Mouse (Mus musculus): ENCODE results near the gene Zbtb42. TPM values are rescaled to one million over a fixed set of nuclear protein-coding genes. Genes with fewer than 3 reads are reported as not detected.

The Zbtb42 gene
- polyA plus RNA-seq, 1 experiment from 2014 or later, result 2.8 TPM

DNA sequence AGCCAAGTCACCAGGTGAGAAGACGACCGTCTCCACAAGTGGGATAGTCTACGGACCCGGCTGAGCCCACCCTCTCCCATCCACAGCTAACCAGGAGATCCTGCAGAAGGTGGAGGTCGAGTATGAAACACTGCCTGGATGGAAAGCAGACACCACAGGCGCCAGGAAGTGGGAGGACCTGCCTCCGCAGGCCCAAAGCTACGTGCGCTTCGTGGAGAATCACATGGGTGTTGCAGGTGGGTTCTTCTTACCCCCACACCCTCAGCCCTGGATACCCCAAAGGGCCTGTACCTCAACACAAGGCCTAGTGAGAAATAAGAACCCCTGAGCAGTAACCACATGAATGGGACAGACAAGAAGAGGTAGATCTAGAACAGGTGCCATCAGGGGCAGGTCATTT lies 39.1 kb upstream of the Zbtb42 start:
- Histone ChIP-seq H3K4me1 (ENCODE audit: control insufficient read depth, insufficient read depth, low read length) (peaks cover 3% of the 10 kb centered on the region; the same call in 1 of the 2 replicates), H3K4me2 (no peak overlapping the region), H3K27ac (ENCODE audit: low read depth, low read length) (no peak overlapping the region), H3K27me3 (ENCODE audit: control insufficient read depth, insufficient read depth, low read length) (no peaks in the 10 kb centered on the region), H3K36me3 (ENCODE audit: control insufficient read depth, insufficient read depth, low read length) (no peaks in the 10 kb centered on the region; the same call in 1 of the 2 replicates), H3K9me3 (replicated peaks; ENCODE audit: control insufficient read depth, low read length) (no peaks in the 10 kb centered on the region), H3K4me3 (ENCODE audit: low read depth, low read length) (no peak overlapping the region), H3K9ac (ENCODE audit: low read depth, low read length) (no peak overlapping the region)
- ATAC-seq (replicated peaks; ENCODE audit: insufficient number of reproducible peaks, low FRiP score, low TSS enrichment), result no peak
- WGBS (ENCODE audit: insufficient replicate concordance), result 83% methylated on average over 10 of the region's 10 CpGs

DNA sequence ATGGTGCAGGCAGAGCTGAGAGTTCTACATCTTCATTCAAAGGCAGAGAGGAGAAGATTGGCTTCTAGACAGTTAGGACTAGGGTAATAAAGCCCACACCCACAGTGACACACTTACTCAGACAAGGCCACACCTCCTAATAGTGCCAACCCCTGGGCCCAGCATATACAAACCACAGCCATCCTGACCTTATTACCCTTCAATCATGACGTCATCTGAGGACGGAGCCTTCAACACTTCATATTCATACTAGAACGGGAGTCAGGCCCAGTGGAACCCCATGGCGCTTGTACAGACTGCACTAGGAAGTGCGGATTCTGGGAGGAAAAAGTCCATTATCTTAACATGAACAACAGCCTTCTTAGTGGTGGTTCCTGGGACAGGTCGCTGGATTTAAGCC lies 35.5 kb upstream of the Zbtb42 start:
- H3K4me2 ChIP-seq, result no peak overlapping the region
- ATAC-seq (replicated peaks; ENCODE audit: insufficient number of reproducible peaks, low FRiP score, low TSS enrichment), result no peak
- no peaks in the 10 kb centered on the region for H3K27me3 ChIP-seq (ENCODE audit: control insufficient read depth, insufficient read depth, low read length)
- H3K9me3 ChIP-seq (replicated peaks; ENCODE audit: control insufficient read depth, low read length), result no peaks in the 10 kb centered on the region
- 88% methylated on average over 6 of the region's 6 CpGs for WGBS (ENCODE audit: insufficient replicate concordance)
- no peak overlapping the region for H3K4me3 ChIP-seq (ENCODE audit: low read depth, low read length)
- H3K27ac ChIP-seq (ENCODE audit: low read depth, low read length), result no peak overlapping the region
- H3K36me3 ChIP-seq (ENCODE audit: control insufficient read depth, insufficient read depth, low read length), result peaks cover 3% of the 10 kb centered on the region
- peaks cover 18% of the 10 kb centered on the region for H3K4me1 ChIP-seq (ENCODE audit: control insufficient read depth, insufficient read depth, low read length)
- no peak overlapping the region for H3K9ac ChIP-seq (ENCODE audit: low read depth, low read length)

DNA sequence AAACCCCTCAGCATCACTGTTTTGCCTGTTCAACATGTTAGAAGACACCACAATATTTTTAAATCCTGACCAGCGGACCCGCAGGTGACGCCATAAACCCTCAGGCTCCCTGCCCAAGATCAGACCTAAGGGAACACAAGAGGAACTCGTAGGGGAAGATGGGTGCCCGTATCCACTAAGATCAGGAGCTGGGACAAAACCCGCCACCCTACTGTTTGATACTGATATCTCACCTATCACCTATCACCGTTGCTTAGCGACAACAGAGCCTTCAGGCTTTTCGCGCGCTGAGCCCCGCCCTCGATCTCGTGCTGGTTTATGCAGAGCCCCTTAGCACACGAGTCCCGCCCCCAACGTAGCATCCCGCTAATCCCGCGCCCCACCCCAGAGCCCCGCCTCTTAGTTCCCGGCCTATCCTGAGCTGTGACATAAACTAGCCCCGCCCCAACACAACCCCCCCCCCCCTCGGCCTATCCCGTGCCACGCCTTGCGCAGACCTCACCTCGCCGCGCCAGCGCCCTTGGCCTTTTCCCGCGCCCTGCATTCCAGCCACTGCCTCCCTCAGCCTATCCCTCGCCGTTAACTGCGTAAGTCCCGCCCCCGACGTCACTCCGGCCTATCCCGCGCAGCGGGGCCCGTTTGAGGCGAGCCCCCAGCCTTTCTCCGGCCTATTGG lies 34.3 kb upstream of the Zbtb42 start, which contains the start of gene Siva1:
Gene Siva1, plus strand, starts transcription at position 500 of the 675 bp plus-strand sequence.
- Histone ChIP-seq H3K27ac (ENCODE audit: low read depth, low read length) (peak within 1 kb of the TSS; percentile 54), H3K4me2 (peak within 1 kb of the TSS; percentile 97)
- WGBS (ENCODE audit: insufficient replicate concordance), result 2% methylated on average over 38 of the region's 46 CpGs

GRCm38 (mm10) chr12:112644855-112645506 lies 33.6 kb upstream of the Zbtb42 start:
- Histone ChIP-seq H3K27me3 (ENCODE audit: control insufficient read depth, insufficient read depth, low read length) (no peaks in the 10 kb centered on the region), H3K9ac (ENCODE audit: low read depth, low read length) (peak overlapping the region; percentile 90), H3K4me2 (peak overlapping the region; percentile 97), H3K4me3 (ENCODE audit: low read depth, low read length) (peak overlapping the region; percentile 84), H3K4me1 (ENCODE audit: control insufficient read depth, insufficient read depth, low read length) (peaks cover 18% of the 10 kb centered on the region), H3K27ac (ENCODE audit: low read depth, low read length) (peak overlapping the region; percentile 54), H3K36me3 (ENCODE audit: control insufficient read depth, insufficient read depth, low read length) (peaks cover 4% of the 10 kb centered on the region), H3K9me3 (replicated peaks; ENCODE audit: control insufficient read depth, low read length) (no peaks in the 10 kb centered on the region)
- WGBS (ENCODE audit: insufficient replicate concordance), result under 1% methylated on average over 75 of the region's 75 CpGs
- no peak; the same call in 1 of the 2 replicates for ATAC-seq (replicated peaks; ENCODE audit: insufficient number of reproducible peaks, low FRiP score, low TSS enrichment)

More for the DNA sequence above, 34.3 kb upstream of the Zbtb42 start, which contains the start of gene Siva1:
- H3K9ac ChIP-seq (ENCODE audit: low read depth, low read length), result peak within 1 kb of the TSS; percentile 90
- peak within 1 kb of the TSS; percentile 84 for H3K4me3 ChIP-seq (ENCODE audit: low read depth, low read length)
- H3K27me3 ChIP-seq (ENCODE audit: control insufficient read depth, insufficient read depth, low read length), result no peaks in the 10 kb centered on the region
- peaks cover 4% of the 10 kb centered on the region for H3K36me3 ChIP-seq (ENCODE audit: control insufficient read depth, insufficient read depth, low read length)
- H3K9me3 ChIP-seq (replicated peaks; ENCODE audit: control insufficient read depth, low read length), result no peaks in the 10 kb centered on the region
- peaks cover 18% of the 10 kb centered on the region for H3K4me1 ChIP-seq (ENCODE audit: control insufficient read depth, insufficient read depth, low read length)
- ATAC-seq (replicated peaks; ENCODE audit: insufficient number of reproducible peaks, low FRiP score, low TSS enrichment), result peak; percentile 97

GRCm38 (mm10) chr12:112646139-112646538 lies 32.5 kb upstream of the Zbtb42 start:
- Histone ChIP-seq H3K4me3 (ENCODE audit: low read depth, low read length) (peak overlapping the region; percentile 84; the same call in 1 of the 2 replicates), H3K27ac (ENCODE audit: low read depth, low read length) (no peak overlapping the region), H3K9me3 (replicated peaks; ENCODE audit: control insufficient read depth, low read length) (no peaks in the 10 kb centered on the region), H3K9ac (ENCODE audit: low read depth, low read length) (peak overlapping the region; percentile 90), H3K36me3 (ENCODE audit: control insufficient read depth, insufficient read depth, low read length) (peaks cover 4% of the 10 kb centered on the region), H3K4me1 (ENCODE audit: control insufficient read depth, insufficient read depth, low read length) (peaks cover 18% of the 10 kb centered on the region), H3K27me3 (ENCODE audit: control insufficient read depth, insufficient read depth, low read length) (no peaks in the 10 kb centered on the region), H3K4me2 (peak overlapping the region; percentile 97)
- no peak for ATAC-seq (replicated peaks; ENCODE audit: insufficient number of reproducible peaks, low FRiP score, low TSS enrichment)
- 58% methylated on average over 6 of the region's 6 CpGs for WGBS (ENCODE audit: insufficient replicate concordance)

GRCm38 (mm10) chr12:112648081-112648480 lies 30.5 kb upstream of the Zbtb42 start:
- Histone ChIP-seq H3K9me3 (replicated peaks; ENCODE audit: control insufficient read depth, low read length) (no peaks in the 10 kb centered on the region), H3K4me1 (ENCODE audit: control insufficient read depth, insufficient read depth, low read length) (peaks cover 18% of the 10 kb centered on the region), H3K36me3 (ENCODE audit: control insufficient read depth, insufficient read depth, low read length) (peaks cover 11% of the 10 kb centered on the region), H3K9ac (ENCODE audit: low read depth, low read length) (no peak overlapping the region), H3K4me3 (ENCODE audit: low read depth, low read length) (no peak overlapping the region), H3K27me3 (ENCODE audit: control insufficient read depth, insufficient read depth, low read length) (no peaks in the 10 kb centered on the region), H3K27ac (ENCODE audit: low read depth, low read length) (no peak overlapping the region), H3K4me2 (no peak overlapping the region)
- WGBS (ENCODE audit: insufficient replicate concordance), result 86% methylated on average over 5 of the region's 5 CpGs
- ATAC-seq (replicated peaks; ENCODE audit: insufficient number of reproducible peaks, low FRiP score, low TSS enrichment), result no peak

DNA sequence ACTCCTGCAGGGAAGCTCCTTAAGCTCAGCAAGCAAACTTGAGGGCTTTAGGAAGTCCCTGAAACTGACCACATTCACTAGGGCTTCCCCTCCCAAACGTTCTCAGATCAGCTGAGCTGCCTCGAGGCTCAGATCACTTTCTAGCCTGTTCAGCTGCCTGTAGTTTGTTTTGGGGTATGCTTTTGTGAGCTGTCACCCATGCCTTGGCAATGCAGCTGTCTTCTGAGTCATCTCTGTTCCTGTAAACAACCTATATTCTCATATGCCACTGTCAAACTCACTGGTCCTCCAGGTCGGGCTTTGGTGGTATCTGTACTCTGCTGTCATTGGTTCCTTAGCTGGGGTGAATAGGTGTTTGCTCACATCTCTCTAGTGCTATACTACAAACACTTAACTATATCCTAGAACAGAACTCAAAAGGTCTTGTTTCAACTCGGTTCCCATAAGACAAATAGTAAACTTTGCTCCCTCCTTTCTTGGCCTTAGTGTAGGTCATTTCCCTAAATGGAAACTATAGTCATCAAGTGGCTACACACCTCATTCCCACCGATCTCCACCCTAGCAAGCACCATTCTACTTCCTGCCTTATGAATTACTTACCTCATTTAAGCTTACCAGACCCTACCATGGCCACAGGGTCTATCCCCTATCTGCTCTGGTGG lies 26.7 kb upstream of the Zbtb42 start:
- Histone ChIP-seq H3K27ac (ENCODE audit: low read depth, low read length) (no peak overlapping the region), H3K4me2 (no peak overlapping the region), H3K9ac (ENCODE audit: low read depth, low read length) (no peak overlapping the region), H3K9me3 (replicated peaks; ENCODE audit: control insufficient read depth, low read length) (no peaks in the 10 kb centered on the region), H3K4me1 (ENCODE audit: control insufficient read depth, insufficient read depth, low read length) (peaks cover 20% of the 10 kb centered on the region), H3K4me3 (ENCODE audit: low read depth, low read length) (no peak overlapping the region), H3K27me3 (ENCODE audit: control insufficient read depth, insufficient read depth, low read length) (no peaks in the 10 kb centered on the region), H3K36me3 (ENCODE audit: control insufficient read depth, insufficient read depth, low read length) (peaks cover 37% of the 10 kb centered on the region)
- WGBS (ENCODE audit: insufficient replicate concordance), result 84% methylated on average over 5 of the region's 5 CpGs
- ATAC-seq (replicated peaks; ENCODE audit: insufficient number of reproducible peaks, low FRiP score, low TSS enrichment), result no peak

GRCm38 (mm10) chr12:112653157-112653824 lies 25.3 kb upstream of the Zbtb42 start:
- H3K9me3 ChIP-seq (replicated peaks; ENCODE audit: control insufficient read depth, low read length), result no peaks in the 10 kb centered on the region
- peaks cover 45% of the 10 kb centered on the region for H3K36me3 ChIP-seq (ENCODE audit: control insufficient read depth, insufficient read depth, low read length)
- WGBS (ENCODE audit: insufficient replicate concordance), result 35% methylated on average over 7 of the region's 7 CpGs
- peaks cover 20% of the 10 kb centered on the region for H3K4me1 ChIP-seq (ENCODE audit: control insufficient read depth, insufficient read depth, low read length)
- H3K4me3 ChIP-seq (ENCODE audit: low read depth, low read length), result no peak overlapping the region
- ATAC-seq (replicated peaks; ENCODE audit: insufficient number of reproducible peaks, low FRiP score, low TSS enrichment), result peak; percentile 32; the same call in 1 of the 2 replicates
- 0 out of 2 replicates have a peak overlapping the region, but pooled peaks have one; percentile 16 for H3K9ac ChIP-seq (ENCODE audit: low read depth, low read length)
- H3K27me3 ChIP-seq (ENCODE audit: control insufficient read depth, insufficient read depth, low read length), result no peaks in the 10 kb centered on the region
- H3K4me2 ChIP-seq, result peak overlapping the region; percentile 11; the same call in 1 of the 2 replicates
- H3K27ac ChIP-seq (ENCODE audit: low read depth, low read length), result peak overlapping the region; percentile 77

Data from heart, embryonic 11.5 days (tissue).